Mouse (Mus musculus) A20 (cell line): ENCODE results near the gene Mgll.

ENCODE experiments used
- DNase-seq: peaks from one replicate; pipeline ENCODE4 v3.0.0-alpha.2; 2011; ENCODE audit warnings: low read depth, low spot score

Gene Mgll

DNA sequence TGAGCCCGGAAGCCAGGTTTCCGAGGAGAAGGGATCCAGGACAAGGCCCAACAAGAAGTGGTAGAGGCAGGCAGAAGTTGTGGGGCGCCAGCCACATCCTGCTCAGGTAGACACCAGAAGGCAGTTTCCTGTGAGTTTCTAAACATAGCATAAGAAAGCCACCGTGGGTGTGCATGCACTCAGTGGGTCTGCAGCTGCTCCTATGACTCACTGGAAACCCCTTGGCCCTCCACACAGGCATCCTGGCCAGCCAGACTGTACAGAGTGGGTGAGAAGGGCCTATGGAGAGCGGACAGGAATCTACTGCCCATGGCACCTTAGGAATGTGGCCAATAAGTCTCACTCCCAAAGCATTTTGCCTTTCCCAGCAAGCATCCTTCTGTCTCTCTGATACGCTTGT, 45.5 kb downstream of the Mgll start:
- DNase-seq = no peak

DNA sequence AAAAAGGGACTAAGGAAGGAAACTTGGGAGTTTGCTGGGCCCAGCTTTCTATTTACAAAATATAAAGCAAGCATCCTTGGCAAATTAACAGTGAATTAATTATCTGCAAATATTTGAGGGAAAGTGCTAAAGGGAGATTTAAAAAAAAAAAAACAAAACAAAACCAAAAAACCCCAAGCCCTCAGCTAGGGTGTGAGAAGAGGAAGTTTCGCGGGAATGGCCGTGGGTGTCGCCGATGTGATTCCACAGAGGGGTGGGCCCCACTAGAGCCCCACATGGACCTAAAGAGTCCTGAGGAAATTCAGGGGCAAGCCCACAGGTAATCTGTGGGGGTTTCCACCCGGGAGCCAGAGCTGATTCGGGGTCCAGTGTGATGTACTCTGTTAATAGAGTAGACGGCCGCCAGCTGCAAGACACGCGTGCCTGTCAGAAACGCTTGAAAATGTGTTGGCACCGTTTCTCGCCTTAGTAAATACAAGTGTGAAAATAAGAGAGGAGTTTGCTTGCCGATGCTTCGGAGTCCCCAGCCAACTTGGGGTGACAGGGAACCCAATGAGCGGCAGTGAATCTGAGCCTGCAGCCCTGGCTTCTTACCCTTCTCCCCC, 46.2 kb downstream of the Mgll start:
- no peak for DNase-seq

DNA sequence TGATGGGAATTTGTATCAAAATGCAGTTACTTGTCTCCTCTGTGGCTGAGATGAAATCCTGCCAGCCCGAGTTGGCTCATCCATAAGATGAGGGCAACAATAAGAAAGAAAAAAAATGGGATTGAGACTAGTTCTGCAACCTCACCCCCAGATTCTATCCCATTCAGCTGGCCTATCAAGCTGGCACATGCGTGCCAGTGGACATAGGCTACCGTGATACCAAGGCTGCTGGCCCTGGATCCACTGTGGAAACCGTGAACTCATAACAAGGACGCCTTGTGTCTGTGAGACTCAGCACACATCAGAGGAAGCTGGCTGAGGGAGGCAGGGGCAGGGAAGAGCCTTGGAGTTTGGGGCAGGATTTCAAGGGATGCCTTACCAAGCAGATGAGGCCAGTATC, 46.8 kb downstream of the Mgll start:
- no peak for DNase-seq

DNA sequence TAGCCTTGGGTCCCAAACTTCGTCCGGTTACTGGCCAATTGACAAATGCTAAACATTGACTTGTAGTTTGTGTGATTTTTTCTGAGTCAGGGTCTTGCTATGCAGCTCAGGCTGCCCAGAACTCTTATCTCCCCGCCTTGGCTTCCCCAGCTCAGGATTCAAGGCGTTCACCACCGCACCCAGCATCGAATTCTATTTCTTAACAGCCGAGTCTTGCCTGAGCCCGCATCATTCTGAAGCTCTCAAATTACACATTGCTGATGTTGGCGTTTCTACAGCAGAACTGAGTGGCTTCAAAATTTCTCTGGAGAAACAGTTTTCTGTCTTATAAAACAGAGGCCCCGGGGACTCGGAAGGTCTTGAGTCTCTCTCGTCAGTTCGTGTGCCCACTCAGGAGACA, 47.8 kb downstream of the Mgll start:
- DNase-seq = no peak

DNA sequence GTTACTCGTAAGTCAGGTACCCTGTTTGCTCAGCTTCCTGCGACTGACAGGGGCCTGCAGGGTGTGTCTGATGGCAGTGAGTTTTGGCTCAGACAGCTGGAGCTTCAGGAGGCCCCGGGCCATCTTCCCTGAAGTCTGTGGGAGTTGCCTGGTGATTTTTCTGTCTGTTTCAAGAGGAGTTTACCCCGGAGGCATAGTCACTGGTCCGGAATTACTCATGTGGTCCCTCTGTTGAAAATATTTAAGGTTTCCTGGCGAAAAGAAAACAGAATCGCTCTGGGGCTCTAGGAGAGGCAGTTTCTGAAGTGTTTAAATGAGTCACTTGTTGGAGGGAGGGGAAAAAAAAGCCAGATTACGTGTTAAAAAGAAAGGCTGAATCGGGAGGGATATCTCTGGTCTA, 49.8 kb downstream of the Mgll start:
- no peak for DNase-seq

DNA sequence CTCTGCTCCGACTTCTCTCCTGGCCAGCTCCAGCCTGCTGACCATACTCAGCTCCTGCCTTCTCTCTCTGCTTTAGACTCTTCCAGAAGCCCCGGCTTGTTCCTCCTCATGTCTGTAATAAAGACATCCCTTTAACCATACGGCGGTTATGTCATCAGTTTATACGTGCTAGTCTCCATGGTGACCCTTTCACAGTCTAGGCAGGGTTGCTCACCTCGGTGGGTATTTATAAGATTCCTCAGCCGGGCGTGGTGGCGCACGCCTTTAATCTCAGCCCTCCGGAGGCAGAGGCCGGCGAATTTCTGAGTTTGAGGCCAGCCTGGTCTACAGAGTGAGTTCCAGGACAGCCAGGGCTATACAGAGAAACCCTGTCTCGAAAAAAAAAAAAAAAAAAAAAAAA, 51.1 kb downstream of the Mgll start:
- DNase-seq = no peak

DNA sequence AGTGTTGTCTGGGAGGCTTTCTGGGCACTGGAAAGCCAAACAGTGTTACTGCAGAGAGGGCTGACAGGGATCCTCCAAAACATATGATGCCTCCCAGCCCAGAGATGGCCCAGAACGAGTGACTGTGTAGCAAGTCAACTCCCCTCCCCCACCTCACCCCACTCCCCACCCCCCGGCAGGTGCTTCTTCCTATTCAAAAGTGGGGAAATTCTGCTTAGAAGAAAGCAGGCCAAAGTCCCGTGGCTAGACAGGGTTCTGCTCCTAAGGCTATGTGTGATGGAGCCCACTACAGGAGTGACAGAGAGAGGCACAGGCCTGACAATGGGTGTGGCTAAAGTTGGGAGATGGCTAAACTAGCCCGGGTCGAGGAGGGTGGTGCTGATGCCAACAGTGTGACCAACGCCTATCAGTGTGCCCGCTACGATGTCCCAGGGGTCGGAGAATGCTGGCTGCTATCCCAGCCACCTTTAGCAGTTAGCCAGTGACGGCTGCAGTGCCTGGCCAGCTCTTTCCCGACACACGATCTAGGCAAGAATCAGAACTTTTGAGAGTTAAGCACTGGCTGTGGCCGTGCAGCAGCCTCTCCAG, 52.2 kb downstream of the Mgll start:
- DNase-seq = no peak

DNA sequence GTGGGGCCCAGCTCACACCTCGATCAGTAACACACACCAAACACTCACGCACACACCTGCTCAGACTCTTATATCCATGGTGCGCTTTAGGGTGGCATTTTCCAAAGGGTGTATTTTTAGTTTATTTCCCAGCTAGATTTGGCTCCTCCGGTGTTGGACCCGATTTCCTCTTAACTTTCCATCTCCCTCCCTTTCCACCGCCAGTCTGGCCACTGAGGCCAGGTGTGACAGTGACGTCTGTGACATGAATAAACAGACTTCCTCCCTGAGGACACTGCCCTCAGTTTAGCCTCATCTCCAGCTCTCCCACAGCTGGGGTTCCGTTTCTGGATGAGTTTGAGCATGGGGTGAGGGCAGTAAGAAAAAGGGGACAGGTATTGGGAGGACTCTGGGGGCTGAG, 52.8 kb downstream of the Mgll start:
- no peak for DNase-seq

DNA sequence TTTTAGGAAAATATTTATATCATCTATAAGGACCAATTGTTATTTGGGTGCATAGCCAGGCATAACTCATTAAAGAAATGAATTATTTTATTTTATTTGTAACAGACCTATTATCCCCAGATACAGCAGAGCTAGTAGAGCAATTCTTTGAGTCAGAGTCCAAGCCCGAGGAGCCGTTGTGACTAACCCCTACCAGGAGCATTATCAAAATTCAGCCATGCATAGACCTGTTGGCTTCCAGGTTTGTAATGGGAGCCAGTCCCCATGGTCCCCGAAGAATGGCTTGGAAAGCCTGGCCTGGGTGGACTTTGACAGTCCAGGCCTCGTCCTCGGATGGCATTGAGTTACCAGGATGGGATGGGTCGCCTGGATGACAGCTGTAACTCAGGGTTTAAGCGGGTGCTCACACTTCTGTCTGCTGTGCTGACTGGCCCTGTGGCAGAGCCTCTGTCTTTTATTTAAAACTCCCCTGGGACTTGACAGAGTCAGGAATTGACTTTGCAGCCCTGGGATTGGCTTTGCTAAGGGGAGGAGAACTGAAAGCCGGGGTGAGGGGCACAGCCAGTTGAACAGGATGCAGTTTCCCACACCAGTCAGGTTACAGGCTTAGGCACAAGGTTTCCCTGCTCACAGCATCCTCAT, 54.0 kb downstream of the Mgll start:
- DNase-seq = no peak

DNA sequence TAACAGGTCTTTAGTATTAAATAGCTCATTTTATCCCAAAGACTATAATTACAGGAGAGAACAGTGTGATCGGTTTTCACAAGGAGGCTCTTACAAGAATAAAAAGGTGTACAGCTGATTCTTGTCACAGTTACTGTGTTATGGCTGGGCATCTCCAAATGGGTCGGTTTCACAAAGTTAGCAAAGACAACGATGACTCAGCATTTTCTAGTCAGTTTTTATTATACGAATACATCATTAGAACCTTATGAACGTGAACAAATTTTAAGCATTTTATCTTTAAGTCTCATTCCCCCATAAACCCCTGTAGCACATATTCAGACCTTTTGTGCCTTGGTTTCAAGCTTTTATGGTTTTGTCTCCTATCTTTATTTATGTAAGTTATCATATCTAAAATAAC, 55.5 kb downstream of the Mgll start:
- DNase-seq = no peak

DNA sequence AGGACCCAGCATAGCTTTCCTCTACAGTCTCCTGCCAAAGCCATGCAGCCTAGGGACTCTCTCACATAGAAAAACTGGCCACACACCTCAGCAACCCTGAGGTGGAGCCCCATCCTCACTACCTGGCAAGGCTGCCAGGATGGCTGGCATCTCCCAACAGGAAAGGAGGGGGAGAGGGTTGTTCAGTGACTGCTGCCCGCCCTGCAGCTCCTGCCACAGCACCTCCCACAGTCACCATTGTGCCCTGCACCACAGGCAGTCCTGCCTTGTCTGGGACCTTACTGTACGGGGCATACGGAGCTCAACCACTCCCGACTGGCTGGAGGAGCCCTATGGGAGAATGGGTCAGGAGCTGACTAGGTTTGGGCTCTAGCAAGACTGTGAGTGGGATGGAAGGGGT, 57.7 kb downstream of the Mgll start:
- no peak for DNase-seq

DNA sequence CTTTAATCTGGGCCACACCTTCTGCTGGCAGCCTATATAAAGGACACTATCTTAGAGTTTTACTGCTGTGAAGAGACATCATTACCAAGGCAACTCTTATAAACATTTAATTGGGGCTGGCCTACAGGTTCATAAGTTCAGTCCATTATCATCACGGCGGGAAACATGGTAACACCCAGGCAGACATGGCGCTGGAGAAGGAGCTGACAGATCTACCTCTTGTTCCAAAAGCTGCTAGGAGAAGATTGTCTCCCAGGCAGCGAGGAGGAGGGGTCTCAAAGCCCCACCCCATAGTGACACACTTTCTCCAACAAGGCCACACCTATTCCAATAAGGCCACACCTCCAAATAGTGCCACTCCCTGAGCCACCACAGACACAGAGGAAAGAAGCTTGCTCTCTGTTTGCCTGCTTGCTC, 58.8 kb downstream of the Mgll start:
- DNase-seq = no peak

DNA sequence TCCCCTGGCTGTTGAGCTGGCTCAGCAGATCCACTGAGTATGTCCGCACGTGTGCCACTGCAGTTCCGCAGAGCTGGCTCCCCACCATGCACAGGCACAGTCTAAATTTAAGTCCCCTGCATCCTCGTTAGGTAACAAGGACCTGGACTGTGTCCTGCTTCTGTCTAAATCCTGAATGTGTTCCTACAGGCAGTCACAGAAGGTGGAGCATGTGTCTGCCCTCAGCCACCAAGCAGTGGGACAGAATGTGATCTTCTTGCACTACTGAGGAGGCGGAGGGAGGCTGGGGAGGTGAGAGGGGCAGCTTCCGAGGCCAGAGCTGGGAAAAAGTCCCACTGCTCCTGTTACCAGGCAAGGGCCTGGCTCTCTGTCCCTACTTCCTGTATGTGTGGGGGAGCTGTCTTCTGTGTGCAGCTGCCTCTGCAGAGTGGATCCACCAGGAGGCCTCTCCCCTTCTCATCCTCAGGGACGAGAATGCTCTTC, 60.5 kb downstream of the Mgll start:
- DNase-seq = no peak

DNA sequence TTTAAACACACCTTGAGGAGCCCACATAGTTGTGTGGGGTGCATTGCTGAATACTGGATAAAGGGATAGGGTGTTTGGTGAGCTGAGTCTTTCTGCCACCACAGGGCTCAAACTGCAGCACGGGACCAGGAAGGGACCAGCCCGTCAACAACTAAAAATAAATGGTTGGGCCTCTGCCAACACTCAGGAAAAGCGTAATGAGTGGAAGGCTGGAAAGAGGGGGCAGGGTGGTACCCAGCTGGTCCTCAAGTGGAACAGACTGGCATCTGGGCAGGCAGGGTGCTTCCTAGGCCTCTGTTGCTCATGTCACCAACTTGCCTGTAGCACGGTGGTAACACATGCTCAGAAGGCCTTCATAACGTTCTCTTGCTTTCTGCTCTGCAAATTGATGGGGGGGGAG, 61.1 kb downstream of the Mgll start:
- DNase-seq = no peak

DNA sequence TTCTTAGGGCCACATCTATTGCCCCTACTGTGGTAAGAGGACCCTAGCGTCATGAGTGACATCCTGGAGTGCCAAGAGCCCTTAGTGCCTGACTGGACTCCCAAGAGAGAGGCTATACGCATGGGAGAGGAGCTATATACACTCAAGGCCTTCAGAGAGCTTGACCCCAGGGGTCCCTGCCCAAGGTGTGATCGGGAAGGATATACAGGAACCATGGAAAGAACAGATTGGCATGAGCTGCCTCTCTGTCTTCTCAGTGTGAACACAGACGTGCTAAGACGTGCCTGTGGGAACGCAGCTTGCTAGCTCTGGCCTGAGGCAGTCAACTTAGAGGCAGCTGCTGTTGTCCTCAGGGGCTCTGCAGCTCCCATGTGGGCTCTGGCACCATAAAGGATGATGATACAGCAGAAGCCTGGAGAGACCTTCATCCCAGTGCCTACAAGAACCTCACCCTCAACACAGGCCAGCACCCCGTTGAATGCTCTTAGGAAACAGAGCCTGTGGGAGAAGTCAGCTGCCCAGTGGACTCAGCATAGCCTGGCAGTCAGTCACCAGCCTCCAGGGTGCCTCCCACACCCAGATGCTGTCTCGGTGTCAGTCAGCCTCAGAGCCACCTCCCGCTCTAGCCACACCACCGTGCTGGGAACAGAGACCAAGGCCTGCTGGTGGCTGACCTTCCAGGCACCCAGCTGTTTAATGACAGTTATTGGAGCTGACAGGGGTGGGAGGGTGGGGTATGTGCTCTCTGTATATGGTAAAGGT, 61.8 kb downstream of the Mgll start:
- no peak for DNase-seq

DNA sequence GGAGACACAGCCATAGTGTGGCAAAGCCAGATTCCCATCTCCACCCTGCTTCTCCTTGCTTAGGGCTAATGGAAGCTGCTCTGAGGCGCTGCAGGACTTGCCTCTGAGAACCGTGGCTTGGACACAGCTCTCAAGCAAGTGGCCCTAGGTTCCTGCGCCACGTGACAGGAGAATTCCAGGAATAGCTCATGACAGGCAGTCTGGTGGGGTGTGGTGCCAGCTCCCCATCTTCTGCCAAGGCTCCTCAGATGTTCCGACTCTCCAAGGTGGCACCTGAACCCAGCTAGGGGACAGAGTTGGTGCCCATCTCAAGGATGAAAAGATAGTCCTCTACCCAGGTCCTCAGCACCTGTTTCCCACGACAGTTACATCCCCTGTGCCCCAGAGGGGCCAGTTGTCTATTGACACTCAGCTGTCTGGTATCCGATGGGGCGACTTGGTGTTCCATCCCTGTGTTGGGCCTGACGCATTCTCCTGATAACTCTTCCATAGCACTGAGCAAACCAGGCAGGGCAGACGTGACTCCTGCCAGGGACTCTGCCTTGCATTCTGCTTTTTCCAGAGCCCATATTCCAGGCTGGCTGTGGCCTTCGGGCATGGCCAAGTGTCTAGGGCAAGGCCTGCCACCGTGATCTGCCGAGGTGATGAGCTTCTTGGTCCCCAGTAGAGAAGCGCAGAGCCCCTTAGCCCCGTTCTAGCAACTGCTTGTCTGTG, 62.7 kb downstream of the Mgll start:
- no peak for DNase-seq

DNA sequence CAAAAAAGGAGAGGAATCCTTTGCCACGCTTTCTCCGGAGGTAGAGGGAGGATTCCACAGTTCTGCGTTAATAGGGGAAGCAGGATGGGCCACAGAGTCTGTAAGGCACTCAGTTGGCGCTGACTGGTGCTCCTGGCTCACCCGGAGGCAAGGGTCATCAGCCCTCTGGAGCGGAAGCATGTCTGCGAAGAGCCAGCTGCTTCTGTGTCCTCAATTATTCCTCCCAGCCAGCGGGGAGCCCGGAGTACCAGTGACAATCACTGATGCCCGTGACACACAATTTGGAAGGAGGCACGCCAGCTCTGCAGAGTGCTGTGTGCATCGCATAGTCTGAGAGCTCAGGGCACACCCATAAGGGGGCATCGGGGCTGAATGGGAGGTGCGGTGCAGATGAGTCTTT, 63.3 kb downstream of the Mgll start:
- DNase-seq = no peak

DNA sequence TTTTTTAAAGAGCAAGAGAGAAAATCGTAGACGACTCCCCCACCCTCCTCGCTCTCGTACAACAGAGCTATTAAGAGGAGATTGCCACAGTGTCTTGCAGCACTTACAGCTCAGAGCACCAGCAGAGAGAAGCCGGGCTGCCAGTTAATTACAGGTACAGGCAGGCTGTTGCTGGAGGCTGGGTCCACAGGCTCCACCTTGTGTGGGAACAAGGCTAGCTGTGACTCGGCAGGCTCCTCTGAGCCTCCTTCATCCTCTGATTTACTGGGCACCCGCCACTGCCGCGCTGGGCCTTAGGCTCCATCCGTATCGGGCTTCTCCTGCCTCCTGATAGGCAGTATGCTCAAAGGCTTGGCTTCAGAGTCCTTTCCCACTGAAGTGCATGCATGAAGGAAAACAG, 64.0 kb downstream of the Mgll start:
- no peak for DNase-seq

DNA sequence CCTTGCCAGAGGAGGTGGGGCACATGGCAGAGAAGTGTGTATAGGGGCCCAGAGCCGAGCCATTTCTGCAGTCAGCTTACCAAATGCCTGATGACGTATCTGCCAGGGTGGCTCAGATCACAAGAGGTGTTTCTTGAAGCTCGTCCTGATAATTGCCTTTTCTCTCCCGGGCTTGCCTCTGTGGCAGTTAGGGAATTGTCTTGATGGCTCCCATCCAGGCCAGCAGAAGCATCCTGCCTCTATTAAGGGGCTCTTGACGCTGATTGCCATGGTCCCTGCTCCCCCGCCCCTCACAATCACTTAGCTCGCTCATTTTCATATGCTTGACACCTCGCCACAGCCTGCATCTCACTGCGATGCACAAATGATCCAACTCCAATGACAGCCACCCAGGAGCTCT, 67.1 kb downstream of the Mgll start:
- DNase-seq = no peak

DNA sequence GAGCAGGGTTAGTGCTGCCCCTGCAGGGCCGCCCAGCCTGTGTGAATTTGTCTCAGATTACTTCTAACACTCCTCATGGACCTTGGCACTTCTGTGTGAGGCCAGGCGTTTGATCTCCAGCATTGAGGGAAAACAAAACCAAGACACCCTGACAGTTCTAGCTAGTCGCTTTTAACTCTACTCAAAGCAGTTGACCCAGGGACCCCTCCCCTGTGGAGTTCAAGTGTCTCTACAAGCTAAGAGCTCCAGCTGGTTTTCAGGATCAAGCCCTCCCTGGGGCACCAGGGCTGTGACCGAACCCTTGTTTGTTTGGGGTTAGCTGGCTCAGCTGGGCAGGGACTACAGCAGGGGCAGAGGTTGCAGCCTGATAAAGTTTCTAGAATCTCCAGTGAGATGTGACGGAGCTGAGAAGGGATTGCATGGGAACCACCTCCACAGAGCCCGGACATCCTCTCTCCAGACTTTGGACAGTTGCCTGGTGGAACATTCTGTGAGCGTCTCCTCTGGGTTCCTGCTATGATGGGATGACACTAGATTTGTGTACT, 68.0 kb downstream of the Mgll start:
- DNase-seq = no peak

DNA sequence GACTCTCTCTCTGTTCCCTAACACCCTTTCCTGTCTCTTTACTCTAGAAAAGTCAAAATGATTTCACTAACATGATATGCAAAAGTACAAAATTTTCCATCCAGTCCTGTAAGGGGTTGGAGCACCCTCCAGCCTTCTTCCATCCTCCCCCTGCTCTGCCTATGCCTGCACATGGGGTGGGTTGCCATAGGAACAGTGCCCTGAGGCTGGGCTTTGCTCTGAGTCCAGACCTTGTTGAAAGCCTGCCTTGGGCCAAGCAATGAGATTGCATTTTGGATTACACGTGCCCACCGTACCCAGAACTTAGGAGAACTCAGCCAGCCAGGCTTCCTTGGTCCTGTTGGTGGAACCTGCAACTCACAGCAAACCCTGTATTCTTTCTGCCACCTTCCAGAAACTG, 69.0 kb downstream of the Mgll start:
- DNase-seq = no peak

DNA sequence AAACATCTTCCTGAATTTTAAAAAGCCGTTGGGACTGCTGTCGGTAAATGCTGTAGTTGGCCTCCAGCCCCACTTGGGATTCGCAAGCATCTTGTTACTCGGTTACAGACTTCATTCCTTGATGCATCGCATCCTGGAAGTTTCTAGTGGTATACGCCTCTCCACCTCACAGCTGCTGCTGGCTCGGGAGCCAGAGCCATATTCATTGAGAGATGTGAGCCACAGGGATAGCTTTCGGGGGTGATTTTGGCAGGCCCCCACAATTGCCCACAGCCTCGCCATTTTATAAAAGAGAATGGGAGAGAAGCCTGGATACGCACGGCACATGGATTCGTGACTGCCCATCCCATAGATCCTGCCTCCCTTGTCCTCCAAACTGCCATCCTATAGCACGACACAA, 69.7 kb downstream of the Mgll start:
- DNase-seq = no peak
